Mouse (Mus musculus) ES-E14 (cell line): Measurements from ENCODE around the gene Npas3.

ENCODE experiments used
- MAFK ChIP-seq: IDR thresholded peaks from 2 replicates; pipeline ENCODE4 v1.6.1; 2014; ENCODE audit warnings: mild to moderate bottlenecking, low read depth, low read length, inconsistent platforms; ENCODE audit not compliant: insufficient read depth
- ZC3H11A ChIP-seq: IDR thresholded peaks from 2 replicates; pipeline ENCODE4 v1.6.1; 2012; ENCODE audit warnings: low read depth, mild to moderate bottlenecking, inconsistent platforms, low read length, borderline replicate concordance

GRCm38 (mm10) chr12:53251701-53252181 lies 3.3 kb downstream of the Npas3 start:
- TF ChIP-seq ZC3H11A (no peak), MAFK (no peak)
